Mouse (Mus musculus) stomach, embryonic 15.5 days (tissue): Measurements from ENCODE around the gene Nav2. TPM values are rescaled to one million over a fixed set of nuclear protein-coding genes. Genes with fewer than 3 reads are reported as not detected.

Experiments
- ATAC-seq: fragments of 200-750 bp; cut with Nextera tagmentation; 2 replicates; pipeline ENCODE4 v1.8.0; 2017; ENCODE audit warnings: low read depth, moderate number of reproducible peaks, moderate TSS enrichment; ENCODE audit not compliant: insufficient read depth, low FRiP score
- H3K27ac ChIP-seq: fragments of 300-500 bp; sonication (generic); 2 replicates; pipeline ENCODE4 v1.5.1; 2015; ENCODE audit warnings: mild to moderate bottlenecking, inconsistent platforms
- H3K27me3 ChIP-seq: fragments of 300-500 bp; sonication (generic); replicated peaks from 2 replicates; pipeline ENCODE4 v1.6.1; 2015; ENCODE audit warnings: inconsistent platforms
- H3K36me3 ChIP-seq: fragments of 300-500 bp; sonication (generic); 2 replicates; pipeline ENCODE4 v1.6.1; 2015; ENCODE audit warnings: inconsistent platforms
- H3K4me1 ChIP-seq: fragments of 300-500 bp; sonication (generic); 2 replicates; pipeline ENCODE4 v1.6.1; 2015; ENCODE audit warnings: inconsistent platforms
- H3K4me2 ChIP-seq: fragments of 300-500 bp; sonication (generic); 2 replicates; pipeline ENCODE4 v1.6.1; 2015; ENCODE audit warnings: mild to moderate bottlenecking, inconsistent platforms
- H3K4me3 ChIP-seq: fragments of 300-500 bp; sonication (generic); replicated peaks from 2 replicates; pipeline ENCODE4 v1.5.1; 2015; ENCODE audit warnings: inconsistent platforms
- H3K9ac ChIP-seq: fragments of 300-500 bp; sonication (generic); 2 replicates; pipeline ENCODE4 v1.6.1; 2015; ENCODE audit warnings: inconsistent platforms
- H3K9me3 ChIP-seq: fragments of 300-500 bp; sonication (generic); 2 replicates; pipeline ENCODE4 v1.6.1; 2016; ENCODE audit warnings: inconsistent platforms
- WGBS: fragments of 180-500 bp; shearing (Covaris S2); methylation state at CpG from one replicate; pipeline ENCODE4 v1.1.7; 2015; 5-methylcytosine and 5-hydroxymethylcytosine counted together
- polyA plus RNA-seq: library from polyadenylated mRNA; unstranded; fragments of >200 nt; fragmentation: Nextera tagmentation; extraction: Ambion mirVana; gene quantifications from 2 replicates; pipeline ENCODE4 v1.2.1, GENCODE M21; 2015

Nav2 gene
- polyA plus RNA-seq, 1 experiment from 2014 or later: 20.4 TPM

GRCm38 (mm10) chr7:49427843-49428242, 519.3 kb downstream of the Nav2 start:
- no peak overlapping the region for H3K4me2 ChIP-seq
- H3K9ac ChIP-seq: no peak overlapping the region
- no peak overlapping the region for H3K27ac ChIP-seq
- H3K36me3 ChIP-seq: no peaks in the 10 kb centered on the region
- no peak overlapping the region for H3K4me3 ChIP-seq
- WGBS: 41% methylated on average over 6 of the region's 6 CpGs
- H3K27me3 ChIP-seq: no peaks in the 10 kb centered on the region
- H3K4me1 ChIP-seq: no peaks in the 10 kb centered on the region
- H3K9me3 ChIP-seq: no peaks in the 10 kb centered on the region
- ATAC-seq: no peak

GRCm38 (mm10) chr7:49428947-49429346, 520.4 kb downstream of the Nav2 start:
- ATAC-seq: peak; percentile 78
- WGBS: 74% methylated on average over 5 of the region's 5 CpGs
- H3K4me2 ChIP-seq: no peak overlapping the region
- no peaks in the 10 kb centered on the region for H3K36me3 ChIP-seq
- no peaks in the 10 kb centered on the region for H3K9me3 ChIP-seq
- H3K4me1 ChIP-seq: no peaks in the 10 kb centered on the region
- H3K27me3 ChIP-seq: no peaks in the 10 kb centered on the region
- no peak overlapping the region for H3K27ac ChIP-seq
- H3K4me3 ChIP-seq: no peak overlapping the region
- no peak overlapping the region for H3K9ac ChIP-seq

- no peaks in the 10 kb centered on the region for H3K36me3 ChIP-seq
- H3K4me2 ChIP-seq: no peak overlapping the region
- 89% methylated on average over 7 of the region's 7 CpGs for WGBS
- H3K4me1 ChIP-seq: peaks cover 1% of the 10 kb centered on the region; the same call in 1 of the 2 replicates
- no peak overlapping the region for H3K9ac ChIP-seq
- H3K27me3 ChIP-seq: no peaks in the 10 kb centered on the region
- H3K9me3 ChIP-seq: no peaks in the 10 kb centered on the region
- no peak overlapping the region for H3K4me3 ChIP-seq
- H3K27ac ChIP-seq: no peak overlapping the region
- ATAC-seq: no peak
These were observed 522.3 kb downstream of the Nav2 start for GRCm38 (mm10) chr7:49430808-49431207.

- Histone ChIP-seq H3K4me3 (no peak overlapping the region), H3K27ac (no peak overlapping the region), H3K9me3 (no peaks in the 10 kb centered on the region), H3K4me2 (no peak overlapping the region), H3K4me1 (peaks cover 21% of the 10 kb centered on the region), H3K27me3 (no peaks in the 10 kb centered on the region), H3K9ac (no peak overlapping the region), H3K36me3 (no peaks in the 10 kb centered on the region)
- no peak for ATAC-seq
These were observed 525.4 kb downstream of the Nav2 start for GRCm38 (mm10) chr7:49433945-49434344.

GRCm38 (mm10) chr7:49436492-49436891, 528.0 kb downstream of the Nav2 start:
- Histone ChIP-seq H3K4me1 (peaks cover 28% of the 10 kb centered on the region), H3K9ac (no peak overlapping the region), H3K36me3 (no peaks in the 10 kb centered on the region), H3K4me3 (no peak overlapping the region), H3K9me3 (no peaks in the 10 kb centered on the region), H3K4me2 (no peak overlapping the region), H3K27me3 (no peaks in the 10 kb centered on the region), H3K27ac (peak overlapping the region; percentile 58; the same call in 1 of the 2 replicates)
- 0 out of 2 replicates have a peak, but pooled peaks have one; percentile 24 for ATAC-seq
- WGBS: 22% methylated on average over 7 of the region's 7 CpGs

GRCm38 (mm10) chr7:49437901-49438300, 529.4 kb downstream of the Nav2 start:
- 19% methylated on average over 11 of the region's 11 CpGs for WGBS
- H3K4me2 ChIP-seq: no peak overlapping the region

GRCm38 (mm10) chr7:49439136-49439535, 530.6 kb downstream of the Nav2 start:
- H3K27ac ChIP-seq: no peak overlapping the region
- no peak for ATAC-seq
- WGBS: 51% methylated on average over 2 of the region's 2 CpGs
- peaks cover 30% of the 10 kb centered on the region for H3K4me1 ChIP-seq
- no peaks in the 10 kb centered on the region for H3K9me3 ChIP-seq
- H3K9ac ChIP-seq: no peak overlapping the region
- no peaks in the 10 kb centered on the region for H3K27me3 ChIP-seq
- no peak overlapping the region for H3K4me3 ChIP-seq
- H3K4me2 ChIP-seq: no peak overlapping the region
- no peaks in the 10 kb centered on the region for H3K36me3 ChIP-seq

More at GRCm38 (mm10) chr7:49437901-49438300, 529.4 kb downstream of the Nav2 start:
- H3K9ac ChIP-seq: no peak overlapping the region
- H3K27ac ChIP-seq: peak overlapping the region; percentile 67
- no peaks in the 10 kb centered on the region for H3K27me3 ChIP-seq
- H3K4me1 ChIP-seq: peaks cover 30% of the 10 kb centered on the region
- no peak overlapping the region for H3K4me3 ChIP-seq
- ATAC-seq: peak; percentile 45; the same call in 1 of the 2 replicates
- no peaks in the 10 kb centered on the region for H3K36me3 ChIP-seq
- no peaks in the 10 kb centered on the region for H3K9me3 ChIP-seq

- no peak for ATAC-seq
- no peaks in the 10 kb centered on the region for H3K36me3 ChIP-seq
- WGBS: 87% methylated on average over 14 of the region's 14 CpGs
These were observed 531.9 kb downstream of the Nav2 start for GRCm38 (mm10) chr7:49440333-49440969.

GRCm38 (mm10) chr7:49442174-49442573, 533.7 kb downstream of the Nav2 start:
- H3K4me1 ChIP-seq: peaks cover 22% of the 10 kb centered on the region
- no peaks in the 10 kb centered on the region for H3K9me3 ChIP-seq
- H3K36me3 ChIP-seq: no peaks in the 10 kb centered on the region
- no peak overlapping the region for H3K27ac ChIP-seq
- no peak for ATAC-seq
- WGBS: 41% methylated on average over 8 of the region's 8 CpGs
- no peaks in the 10 kb centered on the region for H3K27me3 ChIP-seq
- H3K4me2 ChIP-seq: no peak overlapping the region
- H3K9ac ChIP-seq: no peak overlapping the region
- no peak overlapping the region for H3K4me3 ChIP-seq

More at GRCm38 (mm10) chr7:49440333-49440969, 531.9 kb downstream of the Nav2 start:
- peaks cover 30% of the 10 kb centered on the region for H3K4me1 ChIP-seq
- no peaks in the 10 kb centered on the region for H3K27me3 ChIP-seq
- no peak overlapping the region for H3K4me3 ChIP-seq
- H3K27ac ChIP-seq: no peak overlapping the region
- H3K4me2 ChIP-seq: no peak overlapping the region
- no peak overlapping the region for H3K9ac ChIP-seq
- no peaks in the 10 kb centered on the region for H3K9me3 ChIP-seq

GRCm38 (mm10) chr7:49448580-49448979, 540.1 kb downstream of the Nav2 start:
- no peak overlapping the region for H3K4me3 ChIP-seq
- H3K4me1 ChIP-seq: peaks cover 14% of the 10 kb centered on the region; the same call in 1 of the 2 replicates
- no peak overlapping the region for H3K27ac ChIP-seq
- no peaks in the 10 kb centered on the region for H3K27me3 ChIP-seq
- no peaks in the 10 kb centered on the region for H3K9me3 ChIP-seq
- H3K9ac ChIP-seq: no peak overlapping the region
- ATAC-seq: no peak
- H3K36me3 ChIP-seq: no peaks in the 10 kb centered on the region; the same call in 1 of the 2 replicates
- WGBS: 64% methylated on average over 3 of the region's 3 CpGs
- H3K4me2 ChIP-seq: no peak overlapping the region

GRCm38 (mm10) chr7:49450261-49451141, 542.0 kb downstream of the Nav2 start:
- H3K9ac ChIP-seq: no peak overlapping the region
- H3K4me1 ChIP-seq: peaks cover 14% of the 10 kb centered on the region; the same call in 1 of the 2 replicates
- H3K4me2 ChIP-seq: peak overlapping the region; percentile 45
- no peaks in the 10 kb centered on the region for H3K27me3 ChIP-seq
- peak; percentile 83 for ATAC-seq
- H3K27ac ChIP-seq: peak overlapping the region; percentile 82
- H3K4me3 ChIP-seq: peak overlapping the region; percentile 25
- no peaks in the 10 kb centered on the region for H3K9me3 ChIP-seq
- 14% methylated on average over 22 of the region's 22 CpGs for WGBS
- H3K36me3 ChIP-seq: no peaks in the 10 kb centered on the region; the same call in 1 of the 2 replicates

GRCm38 (mm10) chr7:49451240-49451639, 542.7 kb downstream of the Nav2 start:
- H3K4me3 ChIP-seq: peak overlapping the region; percentile 25; the same call in 1 of the 2 replicates
- H3K27ac ChIP-seq: peak overlapping the region; percentile 82
- H3K36me3 ChIP-seq: no peaks in the 10 kb centered on the region; the same call in 1 of the 2 replicates
- H3K4me2 ChIP-seq: peak overlapping the region; percentile 45
- no peak for ATAC-seq
- no peaks in the 10 kb centered on the region for H3K27me3 ChIP-seq
- 70% methylated on average over 10 of the region's 10 CpGs for WGBS
- H3K9ac ChIP-seq: no peak overlapping the region
- no peaks in the 10 kb centered on the region for H3K9me3 ChIP-seq
- H3K4me1 ChIP-seq: peaks cover 14% of the 10 kb centered on the region; the same call in 1 of the 2 replicates
